Mouse (Mus musculus): ENCODE measurements around the gene Smg6. TPM values are rescaled to one million over a fixed set of nuclear protein-coding genes. Genes with fewer than 3 reads are reported as not detected.
A peak's percentile ranks its signal among the peaks of the same experiment; 100 is the strongest.
"Not testable (repeated sequence)": the region's sequence is repeated elsewhere in the genome, so short reads cannot be mapped to it uniquely, and the experiment has no call there.

Smg6 gene
- total RNA-seq, 2 experiments from 2014 or later: 16.0 to 17.5 TPM

GRCm38 (mm10) chr11:74989047-74989446 is 63.4 kb downstream of the Smg6 start:
- intact Hi-C loops (cut with DNase I): loop anchor here (2.0 to 5.0 kb wide), 2 partner anchors 24 to 58 kb away; no protein-coding TSS in a partner anchor
- DNase-seq (ENCODE audit: low spot score): peak; percentile 30

GRCm38 (mm10) chr11:74990501-74990900 is 64.9 kb downstream of the Smg6 start:
- DNase-seq (ENCODE audit: low spot score): no peak
- intact Hi-C loops (cut with DNase I): loop anchor here (5.0 kb wide), 1 partner anchor 92 kb away; no protein-coding TSS in a partner anchor

GRCm38 (mm10) chr11:74991290-74991689 is 65.7 kb downstream of the Smg6 start:
- intact Hi-C loops (cut with DNase I): loop anchor here (5.0 kb wide), 1 partner anchor 91 kb away; no protein-coding TSS in a partner anchor
- DNase-seq (ENCODE audit: low spot score): no peak

GRCm38 (mm10) chr11:74992427-74992987 is 66.9 kb downstream of the Smg6 start:
- intact Hi-C loops (cut with DNase I): loop anchor here (5.0 kb wide), 1 partner anchor 90 kb away; no protein-coding TSS in a partner anchor
- DNase-seq (ENCODE audit: low spot score): no peak

- intact Hi-C loops (cut with DNase I): loop anchor here (5.0 kb wide), 1 partner anchor 88 kb away; no protein-coding TSS in a partner anchor
Observed at GRCm38 (mm10) chr11:74994141-74994540, 68.5 kb downstream of the Smg6 start.

GRCm38 (mm10) chr11:74994856-74995255 is 69.2 kb downstream of the Smg6 start:
- intact Hi-C loops (cut with DNase I): loop anchor here (5.0 kb wide), 1 partner anchor 87 kb away; no protein-coding TSS in a partner anchor
- no peak for DNase-seq (ENCODE audit: low spot score)

More at GRCm38 (mm10) chr11:74994141-74994540, 68.5 kb downstream of the Smg6 start:
- no peak for DNase-seq (ENCODE audit: low spot score)

GRCm38 (mm10) chr11:74996482-74996881 is 70.9 kb downstream of the Smg6 start:
- DNase-seq (ENCODE audit: low spot score): no peak
- intact Hi-C loops (cut with DNase I): no loop called here

GRCm38 (mm10) chr11:75000869-75001653 is 75.4 kb downstream of the Smg6 start:
- peak; percentile 38 for DNase-seq (ENCODE audit: low spot score)

GRCm38 (mm10) chr11:75008270-75008669 is 82.6 kb downstream of the Smg6 start:
- intact Hi-C loops (cut with DNase I): no loop called here
- no peak for DNase-seq (ENCODE audit: low spot score)

More at GRCm38 (mm10) chr11:75000869-75001653, 75.4 kb downstream of the Smg6 start:
- intact Hi-C loops (cut with DNase I): no loop called here

- intact Hi-C loops (cut with DNase I); DNase-seq (ENCODE audit: low spot score): not testable (repeated sequence)
Observed at GRCm38 (mm10) chr11:75009537-75009936, 83.9 kb downstream of the Smg6 start.

GRCm38 (mm10) chr11:75012997-75013694 is 87.5 kb downstream of the Smg6 start:
- intact Hi-C loops (cut with DNase I): loop anchor here (2.0 kb wide), 1 partner anchor 24 kb away; no protein-coding TSS in a partner anchor

GRCm38 (mm10) chr11:75013764-75014695 is 88.4 kb downstream of the Smg6 start:
- intact Hi-C loops (cut with DNase I): loop anchor here (2.0 kb wide), 2 partner anchors 25 to 33 kb away; no protein-coding TSS in a partner anchor
- no peak for DNase-seq (ENCODE audit: low spot score)

More at GRCm38 (mm10) chr11:75012997-75013694, 87.5 kb downstream of the Smg6 start:
- peak; percentile 75 for DNase-seq (ENCODE audit: low spot score)

- intact Hi-C loops (cut with DNase I): loop anchor here (2.0 kb wide), 1 partner anchor 32 kb away; no protein-coding TSS in a partner anchor
- no peak for DNase-seq (ENCODE audit: low spot score)
Observed at GRCm38 (mm10) chr11:75014816-75015215, 89.2 kb downstream of the Smg6 start.

- intact Hi-C loops (cut with DNase I): loop anchor here (2.0 kb wide), 1 partner anchor 31 kb away; no protein-coding TSS in a partner anchor
- DNase-seq (ENCODE audit: low spot score): peak; percentile 54
Observed at GRCm38 (mm10) chr11:75015453-75015871, 89.8 kb downstream of the Smg6 start.

- intact Hi-C loops (cut with DNase I): no loop called here
- DNase-seq (ENCODE audit: low spot score): no peak
Observed at GRCm38 (mm10) chr11:75016309-75016860, 90.8 kb downstream of the Smg6 start.

- DNase-seq (ENCODE audit: low spot score): no peak
- intact Hi-C loops (cut with DNase I): no loop called here
Observed at GRCm38 (mm10) chr11:75017831-75018230, 92.2 kb downstream of the Smg6 start.

- intact Hi-C loops (cut with DNase I): no loop called here
- no peak for DNase-seq (ENCODE audit: low spot score)
Observed at GRCm38 (mm10) chr11:75026977-75027376, 101.4 kb downstream of the Smg6 start.

- no peak for DNase-seq (ENCODE audit: low spot score)
- intact Hi-C loops (cut with DNase I): no loop called here
Observed at GRCm38 (mm10) chr11:75027616-75028015, 102.0 kb downstream of the Smg6 start.

- intact Hi-C loops (cut with DNase I): no loop called here
- DNase-seq (ENCODE audit: low spot score): no peak
Observed at GRCm38 (mm10) chr11:75031251-75031650, 105.6 kb downstream of the Smg6 start.
